Mouse (Mus musculus): ENCODE data around the gene Slc26a1. TPM values are rescaled to one million over a fixed set of nuclear protein-coding genes. Genes with fewer than 3 reads are reported as not detected.

Gene Slc26a1
- total and polyA plus RNA-seq, 3 experiments: 29.6 to 31.2 TPM; not detected in 1

DNA sequence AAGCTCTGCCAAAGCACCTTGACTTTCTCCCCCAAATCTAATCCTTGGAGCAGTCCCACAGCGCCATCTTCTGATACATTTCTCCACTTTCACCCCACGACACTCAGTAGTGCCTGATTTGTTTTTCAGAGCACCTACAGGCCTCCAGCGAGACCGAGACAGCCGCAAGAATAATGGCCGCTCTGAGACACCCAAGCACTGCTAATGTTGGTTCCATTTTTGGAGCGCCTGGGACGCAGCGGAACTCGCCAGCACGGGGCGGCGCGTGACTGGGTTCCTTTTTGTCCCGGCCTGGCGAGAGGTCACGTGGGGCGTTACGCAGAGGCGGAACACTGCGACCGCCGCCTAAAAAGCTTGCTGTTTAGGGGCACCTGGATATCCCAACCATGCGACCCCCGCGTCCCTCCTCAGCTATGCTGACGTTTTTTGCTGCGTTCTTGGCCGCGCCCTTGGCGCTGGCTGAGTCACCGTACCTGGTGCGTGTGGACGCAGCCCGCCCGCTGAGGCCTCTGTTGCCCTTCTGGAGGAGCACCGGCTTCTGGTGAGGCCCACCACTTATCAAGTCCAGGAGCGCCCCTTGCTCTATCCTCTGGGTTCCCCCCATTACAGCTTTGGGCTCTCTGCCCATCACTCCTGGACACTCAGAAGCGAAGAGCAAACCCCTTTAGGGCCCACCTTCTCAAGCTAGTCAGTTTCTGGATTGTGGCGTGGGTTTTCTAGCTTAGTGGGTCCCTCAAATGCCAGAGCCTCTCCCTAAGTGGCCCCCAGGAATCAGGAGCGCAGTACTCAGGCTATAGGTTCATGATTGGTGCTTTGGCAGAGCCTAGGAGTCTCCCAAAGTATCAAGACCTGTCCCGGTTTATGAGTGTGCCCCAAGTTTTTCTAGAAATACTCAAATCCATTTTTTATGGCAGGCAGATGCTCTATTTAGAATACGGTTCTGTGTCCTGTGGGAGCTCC, 6.1 kb downstream of the Slc26a1 start, which contains the start of gene Dgkq (continued):
- TF ChIP-seq POLR2A (IDR thresholded peaks at IDR 0.05; ENCODE audit: control insufficient read depth in 1 of 2, insufficient read depth in 1 of 2, low read depth in 1 of 2, low read length in 2 of 2, poor library complexity in 1 of 2) (peak; percentile 77), SMC3 (IDR thresholded peaks at IDR 0.05; ENCODE audit: low read depth, low read length) (peak; percentile 56), TCF12 (IDR thresholded peaks at IDR 0.05; ENCODE audit: low read depth, low read length) (0 out of 2 replicates have a peak, but pooled peaks have one; percentile 43), ZC3H11A (IDR thresholded peaks at IDR 0.05; ENCODE audit: low read depth, low read length) (no peak), NELFE (IDR thresholded peaks at IDR 0.05; ENCODE audit: low read depth, low read length) (peak; percentile 61)

DNA sequence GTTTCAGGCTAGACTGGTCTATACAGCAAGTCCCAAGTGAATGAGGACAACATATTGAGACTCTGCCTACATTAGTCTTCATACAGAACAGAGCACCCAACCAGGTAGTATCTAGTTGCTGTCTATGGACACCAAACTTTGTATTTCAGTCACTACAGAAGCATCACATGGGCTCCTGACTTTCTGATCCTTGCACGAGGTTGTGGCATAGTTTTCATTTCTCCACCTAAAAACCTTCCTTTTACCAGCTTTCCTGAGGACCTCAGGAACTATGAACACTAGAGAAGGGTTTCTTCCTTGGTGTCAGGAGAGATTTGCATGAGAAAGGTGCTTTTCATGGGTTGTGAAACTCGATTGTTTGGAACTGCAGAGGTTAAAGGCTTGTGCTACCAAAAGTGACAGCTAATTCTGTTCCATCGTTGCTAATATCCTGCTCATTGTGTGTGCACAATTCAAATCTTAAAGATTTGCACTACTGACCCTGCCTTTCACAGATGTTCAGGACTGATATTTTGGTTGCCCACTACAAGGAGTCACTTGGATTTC, 6.9 kb downstream of the Slc26a1 start:
- H3K4me1 ChIP-seq (ENCODE audit: control insufficient read depth in 1 of 2, insufficient read depth in 2 of 2, low read length in 2 of 2): peaks cover 15 to 23% of the 10 kb centered on the region in 2 experiments
- H3K4me3 ChIP-seq (ENCODE audit: control insufficient read depth in 1 of 2, insufficient read depth in 1 of 2, low read depth in 2 of 2, low read length in 2 of 2): peak overlapping the region; percentile 60 to 79
- peak; percentile 59; the same call in 1 of the 2 replicates for TF ChIP-seq USF1 (IDR thresholded peaks at IDR 0.05; ENCODE audit: low read depth, low read length)
- no peak for TF ChIP-seq NRF1 (IDR thresholded peaks at IDR 0.05; ENCODE audit: insufficient read depth, low read depth, low read length, poor library complexity, severe bottlenecking)
- no peak for TF ChIP-seq MEF2A (IDR thresholded peaks at IDR 0.05; ENCODE audit: extremely low read depth, insufficient replicate concordance, low read depth, low read length, poor library complexity, severe bottlenecking)
- TF ChIP-seq GATA1 (IDR thresholded peaks at IDR 0.05; ENCODE audit: low read depth, low read length): no peak
- TF ChIP-seq MAX (IDR thresholded peaks at IDR 0.05; ENCODE audit: low read length): peak; percentile 69; the same call in 1 of the 2 replicates
- TF ChIP-seq MYC (IDR thresholded peaks at IDR 0.05; ENCODE audit: low read depth, low read length): peak; percentile 72; the same call in 1 of the 2 replicates
- TF ChIP-seq MXI1 (IDR thresholded peaks at IDR 0.05; ENCODE audit: low read depth, low read length): peak; percentile 66
- peak overlapping the region; percentile 88 for H3K9ac ChIP-seq (ENCODE audit: control insufficient read depth, low read depth, low read length, poor library complexity, severe bottlenecking)
- peaks cover 12% of the 10 kb centered on the region for H3K79me2 ChIP-seq (ENCODE audit: control insufficient read depth, insufficient read depth, low read length, poor library complexity)
- no peaks in the 10 kb centered on the region for H3K9me3 ChIP-seq (replicated peaks; ENCODE audit: insufficient read depth, low read length)
- no peaks in the 10 kb centered on the region for H3K27me3 ChIP-seq (ENCODE audit: control insufficient read depth in 1 of 2, insufficient read depth in 2 of 2, low read length in 2 of 2)
- peak overlapping the region; percentile 95 for H3K27ac ChIP-seq (ENCODE audit: control insufficient read depth, low read depth, low read length)
- H3K36me3 ChIP-seq (ENCODE audit: control insufficient read depth in 1 of 2, insufficient read depth in 2 of 2, low read length in 2 of 2): peaks cover 2 to 13% of the 10 kb centered on the region in 2 experiments; a peak in 3 of 4 replicates
- no peak for DNase-seq (ENCODE audit: low read depth, low spot score)

DNA sequence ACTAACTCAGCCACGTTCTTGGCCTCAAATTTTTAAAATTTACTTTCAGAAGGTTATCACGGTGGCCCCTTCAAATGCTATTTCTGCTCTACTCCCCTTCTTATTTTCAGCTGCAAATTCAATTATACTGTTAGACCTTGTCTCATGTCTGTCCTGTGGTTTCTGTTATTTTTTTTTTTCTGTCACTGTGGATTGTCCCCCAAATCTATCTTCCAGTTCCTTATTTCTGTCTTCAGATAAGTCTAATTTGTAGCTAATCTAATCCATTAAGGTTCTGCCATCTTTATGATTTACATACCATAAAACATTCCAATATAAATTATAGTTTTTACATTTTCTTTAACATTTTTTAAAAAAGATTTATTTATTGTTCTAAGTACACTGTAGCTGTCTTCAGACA, 8.0 kb downstream of the Slc26a1 start:
- Histone ChIP-seq H3K79me2 (ENCODE audit: control insufficient read depth, insufficient read depth, low read length, poor library complexity) (peaks cover 6% of the 10 kb centered on the region), H3K4me3 (ENCODE audit: control insufficient read depth in 1 of 2, insufficient read depth in 1 of 2, low read depth in 2 of 2, low read length in 2 of 2) (peak overlapping the region in 1 of 2 experiments; percentile 10; a peak in 1 of 4 replicates), H3K4me1 (ENCODE audit: control insufficient read depth in 1 of 2, insufficient read depth in 2 of 2, low read length in 2 of 2) (peaks cover 15 to 22% of the 10 kb centered on the region in 2 experiments), H3K9ac (ENCODE audit: control insufficient read depth, low read depth, low read length, poor library complexity, severe bottlenecking) (0 out of 2 replicates have a peak overlapping the region, but pooled peaks have one; percentile 14), H3K36me3 (ENCODE audit: control insufficient read depth in 1 of 2, insufficient read depth in 2 of 2, low read length in 2 of 2) (peaks cover 0 to 13% of the 10 kb centered on the region in 2 experiments; a peak in 2 of 4 replicates), H3K27ac (ENCODE audit: control insufficient read depth, low read depth, low read length) (peak overlapping the region; percentile 29; the same call in 1 of the 2 replicates), H3K9me3 (replicated peaks; ENCODE audit: insufficient read depth, low read length) (no peaks in the 10 kb centered on the region), H3K27me3 (ENCODE audit: control insufficient read depth in 1 of 2, insufficient read depth in 2 of 2, low read length in 2 of 2) (no peaks in the 10 kb centered on the region)
- DNase-seq (ENCODE audit: low read depth, low spot score): peak; percentile 38
- TF ChIP-seq NELFE (IDR thresholded peaks at IDR 0.05; ENCODE audit: low read depth, low read length) (no peak), HCFC1 (IDR thresholded peaks at IDR 0.05; ENCODE audit: low read depth, low read length) (no peak), MYB (IDR thresholded peaks at IDR 0.05; ENCODE audit: low read depth, low read length) (peak; percentile 41; the same call in 1 of the 2 replicates), ELF1 (IDR thresholded peaks at IDR 0.05; ENCODE audit: low read depth, low read length) (no peak), MYC (IDR thresholded peaks at IDR 0.05; ENCODE audit: low read depth, low read length) (no peak), ETS1 (IDR thresholded peaks at IDR 0.05; ENCODE audit: low read depth, low read length) (peak; percentile 53), JUND (IDR thresholded peaks at IDR 0.05; ENCODE audit: low read depth, low read length) (no peak), ZC3H11A (IDR thresholded peaks at IDR 0.05; ENCODE audit: low read depth, low read length) (no peak), ZMIZ1 (IDR thresholded peaks at IDR 0.05; ENCODE audit: low read depth, low read length) (no peak), CHD1 (IDR thresholded peaks at IDR 0.05; ENCODE audit: low read depth, low read length) (no peak), MAFK (IDR thresholded peaks at IDR 0.05; ENCODE audit: borderline replicate concordance, low read depth, low read length) (peak; percentile 34; the same call in 1 of the 2 replicates), UBTF (IDR thresholded peaks at IDR 0.05; ENCODE audit: borderline replicate concordance, insufficient read depth, low read depth, low read length) (no peak), MAZ (IDR thresholded peaks at IDR 0.05; ENCODE audit: low read depth, low read length) (no peak), MAX (IDR thresholded peaks at IDR 0.05; ENCODE audit: low read length) (0 out of 2 replicates have a peak, but pooled peaks have one; percentile 13), KAT2A (conservative IDR thresholded peaks at IDR 0.05; ENCODE audit: low read depth, low read length) (no peak), TAL1 (IDR thresholded peaks at IDR 0.05; ENCODE audit: low read length) (no peak), ZKSCAN1 (IDR thresholded peaks at IDR 0.05; ENCODE audit: low read depth, low read length) (no peak)
